Mouse (Mus musculus): Measurements from ENCODE around the gene Nav2.

The Nav2 gene

GRCm38 (mm10) chr7:49258088-49258487, 349.6 kb downstream of the Nav2 start:
- DNase-seq = no peak

GRCm38 (mm10) chr7:49261941-49262511, 353.5 kb downstream of the Nav2 start:
- no peak for DNase-seq

- peak; percentile 71 for DNase-seq
Observed at GRCm38 (mm10) chr7:49266422-49266821, 357.9 kb downstream of the Nav2 start.

GRCm38 (mm10) chr7:49267621-49268325, 359.3 kb downstream of the Nav2 start:
- no peak for DNase-seq

- no peak for DNase-seq
Observed at GRCm38 (mm10) chr7:49268401-49268921, 359.9 kb downstream of the Nav2 start.

GRCm38 (mm10) chr7:49270855-49271254, 362.3 kb downstream of the Nav2 start:
- no peak for DNase-seq

- DNase-seq = peak; percentile 81
Observed at GRCm38 (mm10) chr7:49272445-49273439, 364.2 kb downstream of the Nav2 start.

- no peak for DNase-seq
Observed at GRCm38 (mm10) chr7:49273907-49274656, 365.6 kb downstream of the Nav2 start.

- DNase-seq = no peak
Observed at GRCm38 (mm10) chr7:49274676-49275075, 366.2 kb downstream of the Nav2 start.

GRCm38 (mm10) chr7:49276163-49276562, 367.6 kb downstream of the Nav2 start:
- DNase-seq = no peak

GRCm38 (mm10) chr7:49277685-49278084, 369.2 kb downstream of the Nav2 start:
- no peak for DNase-seq

GRCm38 (mm10) chr7:49278531-49278930, 370.0 kb downstream of the Nav2 start:
- DNase-seq = no peak

- DNase-seq = no peak
Observed at GRCm38 (mm10) chr7:49280427-49280826, 371.9 kb downstream of the Nav2 start.

GRCm38 (mm10) chr7:49282446-49282845, 373.9 kb downstream of the Nav2 start:
- no peak for DNase-seq

GRCm38 (mm10) chr7:49283507-49284361, 375.2 kb downstream of the Nav2 start:
- DNase-seq = no peak

GRCm38 (mm10) chr7:49288186-49288585, 379.7 kb downstream of the Nav2 start:
- no peak for DNase-seq

GRCm38 (mm10) chr7:49290308-49290707, 381.8 kb downstream of the Nav2 start:
- no peak for DNase-seq

- no peak for DNase-seq
Observed at GRCm38 (mm10) chr7:49291208-49291892, 382.8 kb downstream of the Nav2 start.

GRCm38 (mm10) chr7:49297148-49297547, 388.6 kb downstream of the Nav2 start:
- no peak for DNase-seq

GRCm38 (mm10) chr7:49298431-49298839, 389.9 kb downstream of the Nav2 start:
- peak; percentile 73 for DNase-seq

GRCm38 (mm10) chr7:49301487-49301886, 393.0 kb downstream of the Nav2 start:
- no peak for DNase-seq

Data from lung, postnatal 14 days (tissue).